Mouse (Mus musculus) left cerebral cortex, postnatal 14 days (tissue): Measurements from ENCODE around the gene Fitm2. TPM values are rescaled to one million over a fixed set of nuclear protein-coding genes. Genes with fewer than 3 reads are reported as not detected.
"Not testable (repeated sequence)": the region's sequence is repeated elsewhere in the genome, so short reads cannot be mapped to it uniquely, and the experiment has no call there.

Experiments
- DNase-seq, 2 experiments: peaks; one replicate each; pipeline ENCODE4 v3.0.0; 2021 to 2022; ENCODE audit warnings: low spot score in 2 of 2, mixed read lengths in 1 of 2
- intact Hi-C: fragments of 180-260 bp; cut with DNase I; formaldehyde crosslinking; loops from one replicate; pipeline ENCODE4 v1.15.1; 2025
- total RNA-seq, 2 experiments: library from RNA; stranded (reverse); gene quantifications; 2 replicates each; pipeline ENCODE4 v1.2.3; 2021

Gene Fitm2
- total RNA-seq, 2 experiments from 2014 or later = 18.8 to 18.9 TPM

- no peak for DNase-seq
- intact Hi-C loops = no loop called here
Measured at GRCm38 (mm10) chr2:163466771-163467170, 5.7 kb downstream of the Fitm2 start.

- intact Hi-C loops = no loop called here
- DNase-seq = no peak
Measured at GRCm38 (mm10) chr2:163464562-163464961, 7.9 kb downstream of the Fitm2 start.

GRCm38 (mm10) chr2:163463998-163464397, 8.4 kb downstream of the Fitm2 start:
- intact Hi-C loops = no loop called here
- no peak for DNase-seq

DNA sequence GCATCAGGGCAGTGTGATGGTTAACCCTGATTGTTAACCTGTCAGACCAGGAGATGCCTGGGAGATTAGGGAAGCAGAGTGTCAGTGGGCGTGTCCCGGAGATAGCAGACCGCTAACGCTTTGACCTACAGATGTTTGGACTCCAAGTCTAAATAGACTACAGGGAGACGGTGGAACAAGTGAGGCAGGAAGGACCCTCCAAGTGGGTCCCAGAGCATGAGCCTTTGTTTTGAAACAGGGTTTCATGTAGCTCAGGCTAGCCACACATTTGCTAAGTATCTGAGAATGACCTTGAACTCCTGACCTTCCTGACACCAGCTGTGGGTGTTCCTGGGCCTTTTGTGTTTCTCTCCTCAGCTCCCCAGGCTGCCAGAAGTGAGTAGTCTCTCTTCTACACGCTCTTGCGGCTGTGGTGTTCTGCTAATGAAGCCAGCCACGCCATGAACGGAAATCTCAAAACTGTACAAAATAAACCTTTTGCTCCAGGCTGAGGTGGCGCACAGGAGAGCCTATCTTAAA, 9.1 kb downstream of the Fitm2 start:
- DNase-seq = no peak

GRCm38 (mm10) chr2:163462801-163463200, 9.6 kb downstream of the Fitm2 start:
- intact Hi-C loops = no loop called here
- DNase-seq = no peak

More for the DNA sequence above, 9.1 kb downstream of the Fitm2 start:
- intact Hi-C loops = no loop called here

DNA sequence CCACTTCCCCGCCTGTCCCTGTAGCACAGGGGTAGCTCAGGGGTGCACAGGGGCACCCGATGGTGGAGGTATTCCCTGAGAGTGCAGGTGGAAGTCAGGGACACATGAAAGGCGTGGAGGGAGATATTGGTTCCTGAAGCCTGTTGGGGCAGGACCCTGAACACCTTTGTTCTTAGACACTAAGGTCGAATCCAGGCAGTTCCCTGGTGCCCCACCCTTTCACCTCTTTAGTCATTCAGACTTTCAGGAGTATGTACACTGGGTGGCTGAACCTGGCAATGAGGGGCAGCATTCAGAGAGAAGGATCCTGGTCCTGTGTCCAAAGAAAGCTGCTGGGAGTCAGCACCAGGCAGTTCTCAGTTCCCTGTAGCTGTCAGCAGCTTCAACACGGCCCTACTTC, 10.0 kb downstream of the Fitm2 start:
- no peak for DNase-seq
- intact Hi-C loops = no loop called here

- intact Hi-C loops, DNase-seq: not testable (repeated sequence)
Measured at GRCm38 (mm10) chr2:163461307-163461706, 11.1 kb downstream of the Fitm2 start.

- intact Hi-C loops = no loop called here
Measured at GRCm38 (mm10) chr2:163460622-163461021, 11.8 kb downstream of the Fitm2 start.

GRCm38 (mm10) chr2:163459380-163459779, 13.0 kb downstream of the Fitm2 start:
- intact Hi-C loops = no loop called here
- no peak for DNase-seq

More at GRCm38 (mm10) chr2:163460622-163461021, 11.8 kb downstream of the Fitm2 start:
- DNase-seq = no peak

GRCm38 (mm10) chr2:163458539-163459265, 13.7 kb downstream of the Fitm2 start:
- intact Hi-C loops = no loop called here
- no peak for DNase-seq

DNA sequence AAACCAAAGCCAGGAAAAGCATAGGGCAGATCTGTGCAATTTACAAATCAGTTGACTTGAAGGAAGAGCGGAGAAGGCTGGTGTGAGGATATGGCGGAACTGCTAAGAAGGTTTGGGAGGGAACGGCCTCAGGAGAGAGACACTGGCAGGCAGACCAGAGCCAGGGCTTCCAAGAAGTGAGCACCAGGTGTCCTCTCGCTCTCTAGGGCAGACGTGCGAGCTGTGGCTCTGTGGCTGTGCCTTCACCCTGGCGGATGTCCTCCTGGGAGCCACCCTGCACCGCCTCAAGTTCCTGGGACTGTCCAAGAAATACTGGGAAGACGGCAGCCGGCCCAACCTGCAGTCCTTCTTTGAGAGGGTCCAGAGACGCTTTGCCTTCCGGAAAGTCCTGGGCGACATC, 19.1 kb downstream of the Fitm2 start:
- DNase-seq = no peak
- intact Hi-C loops = no loop called here

DNA sequence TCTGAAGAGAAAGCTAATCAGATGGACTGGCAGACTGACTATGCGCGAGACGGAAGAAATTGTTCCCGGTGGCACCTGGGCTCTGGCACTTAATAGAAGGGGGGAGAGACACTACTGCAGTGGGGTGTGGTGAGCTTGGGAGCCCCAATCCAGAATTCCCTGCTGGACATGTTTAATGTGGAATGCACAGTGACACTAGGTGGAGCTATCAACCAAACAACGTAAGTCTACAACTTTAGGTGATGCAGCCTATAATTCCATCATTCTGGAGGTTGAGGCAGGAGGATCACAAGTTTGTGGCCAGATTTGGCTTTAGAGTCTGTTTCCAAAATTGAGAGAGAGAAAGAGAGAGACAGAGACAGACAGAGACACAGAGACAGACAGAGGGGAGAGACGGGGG, 19.7 kb downstream of the Fitm2 start:
- intact Hi-C loops = no loop called here
- no peak for DNase-seq

- peak; percentile 60 to 85 for DNase-seq
- intact Hi-C loops = no loop called here
Measured at GRCm38 (mm10) chr2:163450668-163451295, 21.6 kb downstream of the Fitm2 start.

DNA sequence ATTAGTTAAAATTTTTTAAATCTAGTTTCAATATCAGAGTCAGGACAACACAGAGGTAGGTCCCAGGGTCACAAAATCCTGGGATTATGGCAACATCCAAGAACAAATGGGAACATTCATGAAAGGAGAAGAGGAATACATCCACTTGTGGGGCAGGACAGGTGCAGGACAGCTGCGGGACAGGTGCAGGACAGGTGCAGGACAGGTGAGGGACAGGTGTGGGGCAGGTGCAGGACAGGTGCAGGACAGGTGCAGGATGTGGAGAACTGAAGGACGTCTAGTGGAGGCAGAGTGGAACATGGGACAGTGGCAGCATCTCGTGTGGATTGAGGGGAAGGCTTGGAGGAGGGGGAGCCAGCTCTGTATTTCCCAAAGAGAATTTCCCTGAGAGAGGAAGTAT, 23.2 kb downstream of the Fitm2 start:
- no peak for DNase-seq
- intact Hi-C loops = no loop called here

- intact Hi-C loops = no loop called here
Measured at GRCm38 (mm10) chr2:163447375-163447774, 25.1 kb downstream of the Fitm2 start.

GRCm38 (mm10) chr2:163444017-163444416, 28.4 kb downstream of the Fitm2 start:
- intact Hi-C loops = no loop called here
- DNase-seq = no peak

More at GRCm38 (mm10) chr2:163447375-163447774, 25.1 kb downstream of the Fitm2 start:
- DNase-seq = no peak

DNA sequence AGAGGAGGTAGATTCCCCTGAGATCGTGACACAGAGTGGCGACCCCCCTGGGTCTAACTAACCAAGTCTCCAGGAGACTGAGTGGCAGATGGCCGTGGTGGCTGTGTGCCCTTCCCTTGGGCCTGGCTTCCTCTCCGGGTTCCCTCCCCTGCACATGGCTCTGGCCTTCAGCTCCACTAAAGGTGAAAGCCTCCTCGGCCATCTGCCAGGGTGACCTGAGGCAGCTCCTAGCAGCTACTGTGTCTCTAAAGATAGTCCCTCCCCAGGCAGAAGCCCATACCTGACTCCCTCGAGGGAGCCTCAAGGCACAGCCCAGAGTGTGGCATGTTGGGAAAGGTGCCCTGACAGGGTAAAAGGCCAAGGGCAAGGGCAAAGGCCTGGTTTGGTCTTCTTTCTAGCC, 28.9 kb downstream of the Fitm2 start:
- intact Hi-C loops = no loop called here
- DNase-seq = no peak

DNA sequence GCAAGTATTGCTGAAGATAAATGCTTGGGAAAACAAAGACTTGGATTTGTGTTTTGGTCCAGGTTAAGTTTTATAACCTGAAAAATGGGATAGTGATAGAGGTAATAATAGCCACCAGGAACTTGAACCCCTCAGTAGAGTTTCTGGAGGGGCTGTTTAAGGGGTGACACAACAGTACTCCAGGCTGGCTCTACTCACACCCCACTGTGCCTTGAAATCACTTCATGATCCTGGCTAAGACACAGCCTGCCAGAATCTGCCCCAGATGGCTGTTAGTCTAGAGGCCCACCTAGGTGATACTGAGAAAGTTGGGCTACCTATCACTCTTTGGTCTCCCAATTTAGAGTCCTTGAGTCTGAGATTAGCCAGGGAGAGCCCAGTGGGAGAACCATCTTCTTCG, 32.9 kb downstream of the Fitm2 start:
- DNase-seq = no peak
- intact Hi-C loops = no loop called here

DNA sequence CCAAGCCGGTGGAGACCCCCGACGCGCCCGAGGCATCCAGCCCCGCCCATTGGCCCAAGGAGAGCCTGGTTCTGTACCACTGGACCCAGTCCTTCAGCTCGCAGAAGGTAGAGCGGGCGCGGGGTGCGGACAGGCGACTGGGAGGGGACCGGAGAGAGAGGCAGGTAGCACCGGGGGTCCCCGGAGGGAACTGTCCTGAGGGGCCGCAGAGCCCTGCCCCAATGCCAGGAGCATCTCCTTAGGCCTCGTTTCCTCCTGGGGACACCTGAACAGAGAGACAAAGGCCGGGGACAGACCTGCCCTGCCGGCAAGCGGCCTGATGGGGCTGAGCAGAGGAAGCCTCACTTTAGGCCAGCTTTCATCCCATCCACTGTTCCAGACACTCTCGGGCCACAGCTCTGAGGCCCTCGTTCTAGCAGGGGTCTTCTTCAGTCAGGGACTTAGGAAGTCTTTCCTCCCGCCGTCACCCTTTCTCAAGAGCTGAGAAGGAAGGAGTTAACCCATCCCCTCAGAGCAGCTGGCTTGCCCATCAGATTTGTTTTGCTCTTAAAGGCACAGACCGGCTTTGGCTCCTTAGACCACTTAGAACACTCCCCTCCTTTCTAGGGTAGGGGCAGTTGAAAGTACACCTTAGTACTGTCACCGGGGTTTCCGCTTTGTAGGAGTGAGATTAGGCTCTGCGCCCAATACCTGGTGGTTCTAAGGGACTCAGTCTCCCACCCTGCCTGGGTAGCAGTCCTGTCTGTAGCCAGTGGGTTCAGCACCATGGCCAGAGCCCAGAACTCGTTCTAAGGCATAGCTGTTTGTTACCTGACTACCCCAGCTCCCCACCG, 33.6 kb downstream of the Fitm2 start:
- DNase-seq = no peak
- intact Hi-C loops = no loop called here

GRCm38 (mm10) chr2:163438246-163438618, 34.2 kb downstream of the Fitm2 start, which contains the start of gene Gdap1l1:
TSS of gene Gdap1l1 (plus strand) at chr2:163438476.
- peak; percentile 77 to 83 for DNase-seq
- intact Hi-C loops = no loop called here
